Mouse (Mus musculus) C2C12 (cell line): ENCODE data around the gene Tmem233. TPM values are rescaled to one million over a fixed set of nuclear protein-coding genes. Genes with fewer than 3 reads are reported as not detected.

ENCODE experiments used
- H3K27me3 ChIP-seq: one replicate; pipeline ENCODE4 v1.6.1; 2011; ENCODE audit not compliant: control insufficient read depth, insufficient read depth, insufficient read length
- H3K36me3 ChIP-seq: one replicate; pipeline ENCODE4 v1.6.1; 2011; ENCODE audit not compliant: control insufficient read depth, insufficient read depth
- H3K4me3 ChIP-seq: one replicate; pipeline ENCODE4 v1.5.1; 2011; ENCODE audit warnings: mild to moderate bottlenecking, control low read depth; ENCODE audit not compliant: poor library complexity, insufficient read depth, severe bottlenecking
- H3K79me2 ChIP-seq: one replicate; pipeline ENCODE4 v1.6.1; 2011; ENCODE audit not compliant: control insufficient read depth, insufficient read depth
- H3K79me3 ChIP-seq: one replicate; pipeline ENCODE4 v1.6.1; 2011; ENCODE audit warnings: low read depth, control low read depth
- H3ac ChIP-seq: one replicate; pipeline ENCODE3; 2011; ENCODE audit warnings: low read depth; ENCODE audit not compliant: control insufficient read depth, insufficient read length
- CEBPB ChIP-seq: IDR thresholded peaks from one replicate; pipeline ENCODE4 v1.6.1; 2011; ENCODE audit warnings: low read depth, mild to moderate bottlenecking, control low read depth, moderate library complexity
- CTCF ChIP-seq: IDR thresholded peaks from one replicate; pipeline ENCODE4 v1.5.1; 2011; ENCODE audit not compliant: control insufficient read depth, insufficient read depth, insufficient read length
- FOSL1 ChIP-seq: IDR thresholded peaks from one replicate; pipeline ENCODE4 v1.8.0; 2011; ENCODE audit warnings: mild to moderate bottlenecking, low read length; ENCODE audit not compliant: poor library complexity, insufficient read depth, severe bottlenecking
- MAX ChIP-seq: IDR thresholded peaks from one replicate; pipeline ENCODE4 v1.6.1; 2011; ENCODE audit warnings: mild to moderate bottlenecking, control low read depth
- MYOD1 ChIP-seq: IDR thresholded peaks from one replicate; pipeline ENCODE4 v1.6.1; 2011; ENCODE audit warnings: low read depth; ENCODE audit not compliant: control insufficient read depth, insufficient read length
- MYOG ChIP-seq: IDR thresholded peaks from one replicate; pipeline ENCODE4 v1.6.1; 2011; ENCODE audit not compliant: control insufficient read depth, insufficient read length; ENCODE audit errors: extremely low read depth
- USF1 ChIP-seq: IDR thresholded peaks from one replicate; pipeline ENCODE4 v1.6.1; 2011; ENCODE audit warnings: low read depth, mild to moderate bottlenecking, control low read depth, moderate library complexity
- polyA plus RNA-seq: library from polyadenylated mRNA; unstranded; fragments of >200 nt; fragmentation: generic; extraction: Trizol; gene quantifications from one replicate; pipeline ENCODE4 v1.2.1, GENCODE M21; 2012; ENCODE audit warnings: missing spikeins

Tmem233 gene
- polyA plus RNA-seq, 1 experiment: not detected

GRCm38 (mm10) chr5:116026561-116026960 lies 56.5 kb downstream of the Tmem233 start:
- TF ChIP-seq MAX: no peak
- no peak for TF ChIP-seq USF1
- no peak for TF ChIP-seq CEBPB
- no peak for TF ChIP-seq FOSL1
- TF ChIP-seq CTCF: no peak
- no peak for TF ChIP-seq MYOD1
- TF ChIP-seq MYOG: no peak
- Histone ChIP-seq H3K79me2 (peaks cover 25% of the 10 kb centered on the region), H3K79me3 (peaks cover 23% of the 10 kb centered on the region), H3K4me3 (no peak overlapping the region), H3K36me3 (peaks cover 15% of the 10 kb centered on the region), H3K27me3 (no peaks in the 10 kb centered on the region), H3ac (no peak overlapping the region)

- H3K36me3 ChIP-seq: peaks cover 18% of the 10 kb centered on the region
- H3K79me3 ChIP-seq: peaks cover 24% of the 10 kb centered on the region
- no peak overlapping the region for H3K4me3 ChIP-seq
- peaks cover 30% of the 10 kb centered on the region for H3K79me2 ChIP-seq
- no peak overlapping the region for H3ac ChIP-seq
- TF ChIP-seq FOSL1 (no peak), CEBPB (no peak), MYOD1 (no peak), MYOG (no peak), CTCF (no peak), MAX (no peak), USF1 (no peak)
- H3K27me3 ChIP-seq: no peaks in the 10 kb centered on the region
Observed at GRCm38 (mm10) chr5:116026107-116026506, 56.9 kb downstream of the Tmem233 start.

GRCm38 (mm10) chr5:116024327-116024739 lies 58.7 kb downstream of the Tmem233 start, which contains the start of gene Prkab1:
Gene Prkab1, minus strand, starts transcription at chr5:116024508.
- Histone ChIP-seq H3K36me3 (peaks cover 36% of the 10 kb centered on the region), H3K4me3 (peak within 1 kb of the TSS; percentile 80), H3K79me2 (peaks cover 31% of the 10 kb centered on the region), H3K27me3 (no peaks in the 10 kb centered on the region), H3K79me3 (peaks cover 24% of the 10 kb centered on the region), H3ac (peak within 1 kb of the TSS; percentile 64)
- TF ChIP-seq CTCF (peak; percentile 70), USF1 (no peak)

- peaks cover 40% of the 10 kb centered on the region for H3K36me3 ChIP-seq
- no peaks in the 10 kb centered on the region for H3K27me3 ChIP-seq
- peaks cover 24% of the 10 kb centered on the region for H3K79me3 ChIP-seq
- TF ChIP-seq CEBPB (no peak), MAX (no peak), CTCF (no peak), USF1 (no peak), FOSL1 (no peak)
- H3K79me2 ChIP-seq: peaks cover 31% of the 10 kb centered on the region
- peak overlapping the region; percentile 64 for H3ac ChIP-seq
- H3K4me3 ChIP-seq: peak overlapping the region; percentile 80
Observed at GRCm38 (mm10) chr5:116023821-116024284, 59.2 kb downstream of the Tmem233 start.

DNA sequence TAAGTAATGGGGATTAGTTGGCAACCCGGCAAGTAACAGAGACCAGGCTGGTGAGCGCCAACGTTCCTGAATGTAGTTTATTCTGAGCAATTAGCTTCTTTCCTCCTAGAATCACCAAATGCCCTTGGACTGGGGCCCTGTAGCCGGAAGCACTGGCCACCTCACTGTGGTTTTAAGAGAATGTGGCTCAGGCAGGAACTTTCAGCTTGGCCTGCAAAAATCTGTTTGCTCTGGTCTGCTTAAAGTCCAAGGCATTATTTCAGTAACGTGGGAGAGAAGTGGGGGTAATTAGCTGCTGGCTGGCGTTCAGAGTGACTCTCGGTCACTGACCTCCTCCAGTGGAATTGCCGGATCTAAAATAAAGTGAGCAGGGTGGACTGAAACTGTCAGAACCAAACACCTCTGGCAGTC lies 59.8 kb downstream of the Tmem233 start:
- H3K36me3 ChIP-seq: peaks cover 46% of the 10 kb centered on the region
- H3ac ChIP-seq: peak overlapping the region; percentile 64
- H3K79me3 ChIP-seq: peaks cover 24% of the 10 kb centered on the region
- no peaks in the 10 kb centered on the region for H3K27me3 ChIP-seq
- no peak for TF ChIP-seq MYOG
- TF ChIP-seq MAX: no peak
- no peak for TF ChIP-seq CEBPB
- TF ChIP-seq MYOD1: no peak
- no peak for TF ChIP-seq FOSL1
- TF ChIP-seq USF1: no peak
- no peak for TF ChIP-seq CTCF
- peak overlapping the region; percentile 80 for H3K4me3 ChIP-seq
- H3K79me2 ChIP-seq: peaks cover 31% of the 10 kb centered on the region

GRCm38 (mm10) chr5:116022658-116023200 lies 60.3 kb downstream of the Tmem233 start:
- H3K79me3 ChIP-seq: peaks cover 24% of the 10 kb centered on the region
- H3ac ChIP-seq: peak overlapping the region; percentile 6
- no peak for TF ChIP-seq CEBPB
- TF ChIP-seq USF1: no peak
- no peak for TF ChIP-seq MAX
- TF ChIP-seq FOSL1: no peak
- TF ChIP-seq MYOD1: no peak
- TF ChIP-seq CTCF: no peak
- TF ChIP-seq MYOG: no peak
- no peaks in the 10 kb centered on the region for H3K27me3 ChIP-seq
- peaks cover 31% of the 10 kb centered on the region for H3K79me2 ChIP-seq
- H3K36me3 ChIP-seq: peaks cover 51% of the 10 kb centered on the region
- H3K4me3 ChIP-seq: peak overlapping the region; percentile 80
